Mouse (Mus musculus): ENCODE measurements around the gene Rrbp1. TPM values are rescaled to one million over a fixed set of nuclear protein-coding genes. Genes with fewer than 3 reads are reported as not detected.

The Rrbp1 gene
- total RNA-seq, 2 experiments from 2014 or later, result 86.8 to 90.1 TPM

GRCm38 (mm10) chr2:143918831-143919502 lies 92.1 kb downstream of the Rrbp1 start:
- DNase-seq (ENCODE audit: low spot score in 2 of 2), result no peak

GRCm38 (mm10) chr2:143917622-143918021 lies 93.4 kb downstream of the Rrbp1 start:
- DNase-seq (ENCODE audit: low spot score in 2 of 2), result no peak

- peak; percentile 14 to 57 for DNase-seq (ENCODE audit: low spot score in 2 of 2)
These were observed 94.8 kb downstream of the Rrbp1 start for GRCm38 (mm10) chr2:143916229-143916628.

- DNase-seq (ENCODE audit: low spot score in 2 of 2), result peak in 1 of 2 experiments; percentile 65
These were observed 95.4 kb downstream of the Rrbp1 start for GRCm38 (mm10) chr2:143915600-143916135.

- DNase-seq (ENCODE audit: low spot score in 2 of 2), result peak; percentile 96 to 97
These were observed 96.1 kb downstream of the Rrbp1 start, which contains the start of gene Dstn for GRCm38 (mm10) chr2:143914760-143915599. Dstn (plus strand) TSS chr2:143915320.

GRCm38 (mm10) chr2:143914221-143914620 lies 96.8 kb downstream of the Rrbp1 start:
- no peak for DNase-seq (ENCODE audit: low spot score in 2 of 2)

GRCm38 (mm10) chr2:143912199-143912598 lies 98.9 kb downstream of the Rrbp1 start:
- DNase-seq (ENCODE audit: low spot score in 2 of 2), result no peak

GRCm38 (mm10) chr2:143909230-143909629 lies 101.8 kb downstream of the Rrbp1 start:
- DNase-seq (ENCODE audit: low spot score in 2 of 2), result no peak

- no peak for DNase-seq (ENCODE audit: low spot score in 2 of 2)
These were observed 106.2 kb downstream of the Rrbp1 start for GRCm38 (mm10) chr2:143904896-143905295.

- no peak for DNase-seq (ENCODE audit: low spot score in 2 of 2)
These were observed 107.6 kb downstream of the Rrbp1 start for GRCm38 (mm10) chr2:143903376-143904045.

- DNase-seq (ENCODE audit: low spot score in 2 of 2), result no peak
These were observed 110.2 kb downstream of the Rrbp1 start for GRCm38 (mm10) chr2:143900821-143901351.

GRCm38 (mm10) chr2:143899470-143900220 lies 111.4 kb downstream of the Rrbp1 start:
- no peak for DNase-seq (ENCODE audit: low spot score in 2 of 2)

Other genes starting within 250 kb of the Rrbp1 start
- gene Bfsp1, start 148.1 kb downstream of the Rrbp1 start, total RNA-seq (2021), result 1 to 10 TPM; 1.1 to 1.3 TPM
- gene Dstn, start 95.9 kb downstream of the Rrbp1 start, total RNA-seq (2021), result 100 to 1,000 TPM; 225 to 238 TPM
- gene Banf2, start 21.8 kb upstream of the Rrbp1 start, total RNA-seq (2021), result not detected